Mouse (Mus musculus): ENCODE data around the gene Hsf2. TPM values are rescaled to one million over a fixed set of nuclear protein-coding genes. Genes with fewer than 3 reads are reported as not detected.
A peak's percentile ranks its signal among the peaks of the same experiment; 100 is the strongest.
"Not testable (repeated sequence)": the region's sequence is repeated elsewhere in the genome, so short reads cannot be mapped to it uniquely, and the experiment has no call there.

The Hsf2 gene
- polyA plus RNA-seq, 1 experiment from 2014 or later: 25.2 TPM

DNA sequence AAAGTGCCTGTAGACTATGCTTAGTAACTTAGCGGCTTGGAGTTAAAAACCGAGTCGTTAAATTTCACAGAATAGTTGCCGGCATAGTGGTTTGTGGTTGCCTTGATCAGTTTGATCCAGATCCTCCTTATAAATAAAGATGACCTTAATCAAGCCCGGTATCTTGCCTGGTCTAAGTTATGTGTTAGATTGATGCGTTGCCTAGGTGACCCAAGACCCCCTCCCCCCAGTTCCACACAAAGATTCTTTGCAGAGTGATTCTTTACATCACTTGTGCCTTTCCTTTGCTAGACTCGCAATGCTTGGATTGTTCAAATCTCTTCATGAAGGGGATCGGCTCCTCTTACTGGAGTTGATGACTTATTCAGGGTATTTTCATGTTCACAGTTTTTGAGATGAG is 1.0 kb downstream of the Hsf2 start:
- H3K27me3 ChIP-seq (ENCODE audit: insufficient read depth, poor library complexity, severe bottlenecking): no peaks in the 10 kb centered on the region
- H3K27ac ChIP-seq: peak overlapping the region; percentile 98
- H3K4me3 ChIP-seq: peak overlapping the region; percentile 94
- WGBS: 2% methylated on average over 8 of the region's 8 CpGs
- DNase-seq (ENCODE audit: low spot score): no peak
- peaks cover 5% of the 10 kb centered on the region; the same call in 1 of the 2 replicates for H3K36me3 ChIP-seq
- no peaks in the 10 kb centered on the region for H3K9me3 ChIP-seq
- peaks cover 4% of the 10 kb centered on the region for H3K4me1 ChIP-seq

GRCm38 (mm10) chr10:57488591-57488990 is 2.4 kb downstream of the Hsf2 start:
- H3K27me3 ChIP-seq (ENCODE audit: insufficient read depth, poor library complexity, severe bottlenecking): no peaks in the 10 kb centered on the region
- DNase-seq (ENCODE audit: low spot score): no peak
- peaks cover 4% of the 10 kb centered on the region for H3K4me1 ChIP-seq
- H3K36me3 ChIP-seq: peaks cover 8% of the 10 kb centered on the region
- H3K9me3 ChIP-seq: no peaks in the 10 kb centered on the region
- no peak overlapping the region for H3K4me3 ChIP-seq
- no peak overlapping the region for H3K27ac ChIP-seq

GRCm38 (mm10) chr10:57492050-57492449 is 5.9 kb downstream of the Hsf2 start:
- WGBS: 88% methylated on average over 2 of the region's 2 CpGs
- Histone ChIP-seq H3K36me3 (peaks cover 14% of the 10 kb centered on the region), H3K4me1 (peaks cover 10% of the 10 kb centered on the region), H3K27me3 (ENCODE audit: insufficient read depth, poor library complexity, severe bottlenecking) (no peaks in the 10 kb centered on the region), H3K4me3 (no peak overlapping the region), H3K9me3 (no peaks in the 10 kb centered on the region), H3K27ac (no peak overlapping the region)
- no peak for DNase-seq (ENCODE audit: low spot score)

DNA sequence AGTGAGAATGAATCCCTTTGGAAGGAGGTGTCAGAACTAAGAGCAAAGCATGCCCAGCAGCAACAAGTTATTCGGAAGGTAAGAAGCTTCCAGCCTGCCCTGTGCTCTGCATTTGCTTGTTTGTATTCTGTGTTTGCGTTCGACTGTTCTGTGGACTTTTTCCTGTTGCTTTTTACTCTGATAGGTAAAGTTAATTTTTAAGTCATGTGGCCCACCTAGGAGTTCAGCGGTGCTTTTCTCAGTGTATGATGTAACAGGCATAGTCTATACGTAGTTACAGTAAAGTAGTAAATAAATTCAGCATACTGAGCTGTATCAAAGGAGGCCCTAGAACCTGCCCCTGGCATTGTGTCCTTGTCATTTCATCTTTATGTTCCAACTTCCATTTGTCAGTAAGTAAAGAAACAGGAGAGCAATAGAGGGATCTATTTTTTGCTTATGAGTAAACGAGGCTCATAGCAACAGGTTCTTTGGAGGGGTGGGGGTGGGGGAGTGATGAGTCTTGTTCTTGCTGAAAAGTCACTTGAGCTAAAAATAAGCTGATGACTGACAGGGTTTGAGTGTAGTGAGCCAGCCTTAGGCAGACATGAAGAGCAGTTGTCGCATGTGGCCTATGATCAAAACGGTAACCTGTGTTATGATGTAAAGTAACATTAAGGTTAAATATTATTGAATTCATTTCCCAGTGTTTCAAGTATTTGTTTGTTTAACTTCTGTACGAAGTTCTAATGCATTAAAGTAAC is 13.4 kb downstream of the Hsf2 start:
- H3K27ac ChIP-seq: peak overlapping the region; percentile 69; the same call in 1 of the 2 replicates

GRCm38 (mm10) chr10:57514616-57515015 is 28.4 kb downstream of the Hsf2 start:
- H3K4me1 ChIP-seq: no peaks in the 10 kb centered on the region
- no peaks in the 10 kb centered on the region for H3K9me3 ChIP-seq
- 95% methylated on average over 2 of the region's 2 CpGs for WGBS
- no peak for DNase-seq (ENCODE audit: low spot score)
- H3K36me3 ChIP-seq: peaks cover 87% of the 10 kb centered on the region
- no peak overlapping the region for H3K4me3 ChIP-seq
- no peaks in the 10 kb centered on the region for H3K27me3 ChIP-seq (ENCODE audit: insufficient read depth, poor library complexity, severe bottlenecking)
- no peak overlapping the region for H3K27ac ChIP-seq

More for the DNA sequence above, 13.4 kb downstream of the Hsf2 start:
- peaks cover 22% of the 10 kb centered on the region for H3K36me3 ChIP-seq
- 58% methylated on average over 9 of the region's 9 CpGs for WGBS
- H3K4me1 ChIP-seq: peaks cover 16% of the 10 kb centered on the region
- H3K4me3 ChIP-seq: peak overlapping the region; percentile 3; the same call in 1 of the 2 replicates
- DNase-seq (ENCODE audit: low spot score): no peak
- no peaks in the 10 kb centered on the region for H3K27me3 ChIP-seq (ENCODE audit: insufficient read depth, poor library complexity, severe bottlenecking)
- no peaks in the 10 kb centered on the region for H3K9me3 ChIP-seq

DNA sequence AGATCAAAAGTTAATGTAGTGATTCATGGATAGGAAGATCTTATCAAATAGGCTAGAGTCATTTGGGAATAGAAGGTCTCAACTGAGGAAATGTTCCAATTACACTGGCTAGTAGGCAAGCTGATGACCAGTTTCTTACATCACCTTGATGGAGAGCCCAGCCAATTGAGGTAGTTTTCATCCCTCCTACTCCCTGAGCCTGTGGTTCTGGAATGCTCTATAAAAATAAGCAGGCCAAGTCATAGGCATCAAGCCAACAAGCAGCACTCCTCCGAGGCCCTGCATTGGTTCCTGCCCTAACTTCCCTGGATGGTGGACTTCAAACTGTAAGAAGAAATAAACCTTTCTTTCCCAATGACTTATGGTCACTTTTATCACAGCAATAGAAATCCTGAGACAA is 29.1 kb downstream of the Hsf2 start:
- Histone ChIP-seq H3K27ac (no peak overlapping the region), H3K27me3 (ENCODE audit: insufficient read depth, poor library complexity, severe bottlenecking) (no peaks in the 10 kb centered on the region), H3K9me3 (no peaks in the 10 kb centered on the region), H3K4me1 (no peaks in the 10 kb centered on the region), H3K36me3 (peaks cover 90% of the 10 kb centered on the region), H3K4me3 (no peak overlapping the region)
- WGBS: 85% methylated on average over 1 of the region's 1 CpGs
- no peak for DNase-seq (ENCODE audit: low spot score)

- Histone ChIP-seq H3K4me1 (no peaks in the 10 kb centered on the region), H3K36me3 (peaks cover 55% of the 10 kb centered on the region), H3K9me3 (no peaks in the 10 kb centered on the region), H3K27ac (no peak overlapping the region), H3K4me3 (no peak overlapping the region), H3K27me3 (ENCODE audit: insufficient read depth, poor library complexity, severe bottlenecking) (no peaks in the 10 kb centered on the region)
- WGBS: 93% methylated on average over 5 of the region's 5 CpGs
- no peak for DNase-seq (ENCODE audit: low spot score)
Measured at GRCm38 (mm10) chr10:57526469-57526868, 40.3 kb downstream of the Hsf2 start.

DNA sequence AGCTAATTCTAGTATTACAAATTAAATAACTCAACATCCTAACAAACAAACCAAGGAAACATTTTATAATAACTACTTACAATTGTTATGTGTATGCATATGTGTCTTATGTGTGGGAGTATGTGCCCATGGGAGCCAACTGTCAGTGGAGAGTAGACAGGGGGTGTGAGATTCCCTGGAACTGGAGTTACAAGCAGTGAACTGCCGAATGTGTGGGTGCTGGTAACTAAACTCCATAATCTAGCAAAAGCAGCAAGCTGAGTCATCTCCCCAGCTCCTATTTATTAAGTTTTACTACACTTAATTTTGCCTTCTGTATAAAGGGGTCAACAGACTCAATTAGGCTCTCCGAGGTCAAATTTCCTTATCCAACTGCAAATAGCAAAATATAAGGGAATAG is 44.9 kb downstream of the Hsf2 start:
- Histone ChIP-seq H3K4me1 (no peaks in the 10 kb centered on the region), H3K4me3 (peak overlapping the region; percentile 89), H3K27me3 (ENCODE audit: insufficient read depth, poor library complexity, severe bottlenecking) (no peaks in the 10 kb centered on the region), H3K27ac (no peak overlapping the region), H3K9me3 (no peaks in the 10 kb centered on the region), H3K36me3 (peaks cover 12% of the 10 kb centered on the region)
- DNase-seq (ENCODE audit: low spot score): no peak
- 68% methylated on average over 2 of the region's 2 CpGs for WGBS

GRCm38 (mm10) chr10:57531616-57532217 is 45.5 kb downstream of the Hsf2 start:
- peak overlapping the region; percentile 97 for H3K27ac ChIP-seq
- H3K4me3 ChIP-seq: peak overlapping the region; percentile 89
- DNase-seq (ENCODE audit: low spot score): no peak
- no peaks in the 10 kb centered on the region for H3K27me3 ChIP-seq (ENCODE audit: insufficient read depth, poor library complexity, severe bottlenecking)
- no peaks in the 10 kb centered on the region for H3K9me3 ChIP-seq
- no peaks in the 10 kb centered on the region for H3K4me1 ChIP-seq
- peaks cover 6% of the 10 kb centered on the region for H3K36me3 ChIP-seq
- WGBS: 4% methylated on average over 28 of the region's 28 CpGs

DNA sequence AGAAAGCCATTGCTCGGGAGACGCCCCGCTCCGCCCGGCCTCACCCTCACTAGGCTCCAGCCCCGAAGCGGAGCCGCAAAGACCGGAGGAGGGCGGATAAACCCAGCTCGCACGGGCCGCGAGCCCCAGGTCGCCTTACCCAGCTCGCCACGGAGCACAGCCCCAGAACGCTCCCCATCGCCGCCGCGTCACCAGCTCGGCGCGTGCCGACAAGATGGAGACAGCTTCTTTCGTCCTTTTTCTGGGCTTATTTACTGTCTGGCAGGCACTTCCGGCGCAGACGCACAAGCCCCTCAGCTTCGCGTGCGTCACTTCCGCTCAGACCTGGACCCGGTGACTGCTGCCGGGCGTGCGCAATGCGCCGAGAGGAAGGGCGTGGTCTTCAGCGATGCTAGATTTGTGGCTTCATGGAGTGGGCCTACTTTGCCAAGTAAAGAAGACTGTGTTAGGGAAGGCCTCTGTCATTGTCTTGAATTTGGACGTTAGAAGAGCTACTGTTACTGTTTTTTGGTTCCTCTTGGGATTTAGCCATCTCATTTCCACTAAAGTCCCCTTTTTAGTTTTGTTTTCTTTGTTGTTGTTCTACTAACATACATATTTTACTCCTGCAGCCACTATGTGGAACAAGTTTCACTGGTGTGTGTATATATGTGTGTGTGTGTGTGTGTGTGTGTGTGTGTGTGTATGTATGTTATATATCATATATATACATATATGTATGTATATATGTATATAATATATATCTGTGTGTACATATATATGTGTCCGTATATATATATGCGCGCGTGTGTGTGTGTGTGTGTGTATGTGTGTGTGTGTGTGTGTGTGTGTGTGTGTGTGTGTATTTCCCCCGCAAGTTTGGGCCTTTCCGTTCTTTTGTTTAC is 46.3 kb downstream of the Hsf2 start, which contains the start of gene Serinc1:
Gene Serinc1, minus strand, starts transcription at position 313 of the 884 bp plus-strand sequence.
- 12% methylated on average over 49 of the region's 49 CpGs for whole genome bisulfite sequencing
- DNase-seq (ENCODE audit: low spot score): peak; percentile 97
- Histone ChIP-seq H3K4me3 (peak within 1 kb of the TSS; percentile 89), H3K36me3 (no peaks in the 10 kb centered on the region), H3K4me1 (no peaks in the 10 kb centered on the region), H3K9me3 (no peaks in the 10 kb centered on the region), H3K27me3 (ENCODE audit: insufficient read depth, poor library complexity, severe bottlenecking) (no peaks in the 10 kb centered on the region), H3K27ac (peak within 1 kb of the TSS; percentile 97)

DNA sequence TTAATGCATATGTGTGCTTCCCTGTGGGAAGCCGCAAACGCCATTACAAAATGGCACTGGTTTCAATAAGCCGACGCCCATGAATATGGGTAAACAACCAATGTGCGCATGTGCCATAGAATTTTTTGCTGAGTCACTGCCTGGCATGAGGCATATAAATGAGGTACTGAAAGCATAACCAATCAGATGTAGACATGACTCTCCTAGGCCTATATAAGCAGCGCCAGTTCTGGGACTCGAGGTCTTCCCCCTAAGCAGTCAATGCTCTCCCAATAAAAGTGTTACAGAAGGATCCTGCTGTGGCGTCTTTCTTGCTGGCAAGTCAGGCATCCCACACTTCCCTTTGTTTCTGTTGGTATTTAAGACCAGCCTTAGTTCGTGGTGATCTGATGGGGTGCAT is 57.7 kb downstream of the Hsf2 start:
- H3K27me3 ChIP-seq (ENCODE audit: insufficient read depth, poor library complexity, severe bottlenecking); DNase-seq (ENCODE audit: low spot score); H3K27ac ChIP-seq; H3K9me3 ChIP-seq; H3K4me1 ChIP-seq; H3K4me3 ChIP-seq; H3K36me3 ChIP-seq: not testable (repeated sequence)
- 85% methylated on average over 9 of the region's 9 CpGs for WGBS

GRCm38 (mm10) chr10:57549631-57550030 is 63.4 kb downstream of the Hsf2 start:
- no peak for DNase-seq (ENCODE audit: low spot score)
- H3K4me1 ChIP-seq: no peaks in the 10 kb centered on the region
- no peak overlapping the region for H3K4me3 ChIP-seq
- no peak overlapping the region for H3K27ac ChIP-seq
- no peaks in the 10 kb centered on the region for H3K36me3 ChIP-seq
- no peaks in the 10 kb centered on the region for H3K27me3 ChIP-seq (ENCODE audit: insufficient read depth, poor library complexity, severe bottlenecking)
- H3K9me3 ChIP-seq: no peaks in the 10 kb centered on the region
- WGBS: 77% methylated on average over 4 of the region's 4 CpGs

DNA sequence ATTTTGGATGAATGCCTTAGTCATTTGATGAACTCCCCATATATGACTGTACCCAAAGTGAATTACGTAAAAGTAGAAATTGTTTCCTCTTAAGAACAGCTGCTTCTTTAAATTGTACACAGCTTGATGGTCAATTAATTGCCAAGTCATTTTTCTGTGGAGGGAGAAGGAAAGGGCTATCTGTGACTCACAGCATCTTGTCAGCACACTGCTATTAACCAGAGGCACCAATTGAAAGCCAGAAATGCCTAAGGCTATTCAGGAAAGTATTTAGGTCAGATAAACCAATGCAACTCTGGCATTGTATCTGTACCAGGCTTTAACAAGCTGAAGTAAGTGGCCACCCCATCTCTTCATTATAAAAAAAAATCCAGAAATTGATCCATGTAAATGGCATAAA is 67.5 kb downstream of the Hsf2 start:
- H3K4me3 ChIP-seq: no peak overlapping the region
- H3K9me3 ChIP-seq: no peaks in the 10 kb centered on the region
- H3K36me3 ChIP-seq: no peaks in the 10 kb centered on the region
- no peaks in the 10 kb centered on the region for H3K27me3 ChIP-seq (ENCODE audit: insufficient read depth, poor library complexity, severe bottlenecking)
- WGBS: 88% methylated on average over 1 of the region's 1 CpGs
- H3K4me1 ChIP-seq: no peaks in the 10 kb centered on the region
- no peak overlapping the region for H3K27ac ChIP-seq
- DNase-seq (ENCODE audit: low spot score): no peak
